Mouse (Mus musculus): ENCODE results near the gene Arl8a. TPM values are rescaled to one million over a fixed set of nuclear protein-coding genes. Genes with fewer than 3 reads are reported as not detected.
A peak's percentile ranks its signal among the peaks of the same experiment; 100 is the strongest.
"Not testable (repeated sequence)": the region's sequence is repeated elsewhere in the genome, so short reads cannot be mapped to it uniquely, and the experiment has no call there.

The Arl8a gene
- total RNA-seq, 2 experiments from 2014 or later, result 16.5 to 17.8 TPM

- intact Hi-C loops (cut with DNase I), result no loop called here
These were observed 34.7 kb downstream of the Arl8a start for GRCm38 (mm10) chr1:135181275-135181674.

DNA sequence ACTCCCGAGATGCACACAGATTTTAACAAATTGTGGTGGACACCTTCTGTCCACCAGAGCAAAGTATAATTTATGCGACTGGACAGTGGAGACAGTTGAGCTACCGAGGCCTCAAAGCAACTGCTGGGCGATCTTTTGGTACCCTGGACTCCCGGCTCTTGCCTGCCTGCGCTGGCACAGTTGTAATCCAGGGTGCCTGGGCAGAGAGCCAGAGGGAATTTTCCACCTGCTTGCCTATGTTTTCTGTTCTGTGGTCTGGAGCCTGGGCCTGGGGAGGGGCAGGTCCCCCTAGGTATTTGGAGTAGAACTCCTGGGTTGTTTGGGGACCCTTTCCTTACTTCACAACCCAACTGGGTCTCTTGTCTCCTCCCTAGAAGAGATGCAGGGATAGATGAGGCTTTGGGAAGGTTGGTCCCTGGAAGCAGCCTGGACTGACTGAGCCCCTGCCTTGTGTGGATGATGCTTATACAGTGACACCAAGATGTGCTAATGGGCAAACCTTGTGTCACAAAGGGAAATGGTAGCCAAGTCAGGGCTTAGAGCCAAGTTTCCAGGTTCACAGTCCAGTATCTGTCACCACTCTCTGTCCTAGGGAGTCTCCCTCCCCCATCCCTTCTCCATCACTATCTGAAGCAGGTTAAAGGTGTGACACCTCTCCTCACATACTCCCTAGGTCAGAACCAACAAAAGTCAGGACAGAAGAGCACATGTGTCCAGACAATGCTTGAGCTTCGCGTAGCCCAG is 35.4 kb downstream of the Arl8a start:
- intact Hi-C loops (cut with DNase I), result no loop called here
- Histone ChIP-seq H3K4me3 (no peak overlapping the region), H3K27ac (no peak overlapping the region)
- TF ChIP-seq CTCF (IDR thresholded peaks at IDR 0.05), result no peak
- no peak for DNase-seq

More at GRCm38 (mm10) chr1:135181275-135181674, 34.7 kb downstream of the Arl8a start:
- no peak overlapping the region for H3K27ac ChIP-seq
- DNase-seq, result no peak
- no peak overlapping the region for H3K4me3 ChIP-seq
- TF ChIP-seq CTCF (IDR thresholded peaks at IDR 0.05), result no peak

GRCm38 (mm10) chr1:135182975-135183374 is 36.4 kb downstream of the Arl8a start:
- intact Hi-C loops (cut with DNase I), result no loop called here
- H3K4me3 ChIP-seq, result no peak overlapping the region
- H3K27ac ChIP-seq, result no peak overlapping the region
- TF ChIP-seq CTCF (IDR thresholded peaks at IDR 0.05), result no peak
- DNase-seq, result no peak

GRCm38 (mm10) chr1:135183448-135183847 is 36.8 kb downstream of the Arl8a start:
- Histone ChIP-seq H3K4me3 (no peak overlapping the region), H3K27ac (no peak overlapping the region)
- intact Hi-C loops (cut with DNase I), result no loop called here
- no peak for TF ChIP-seq CTCF (IDR thresholded peaks at IDR 0.05)
- no peak for DNase-seq

DNA sequence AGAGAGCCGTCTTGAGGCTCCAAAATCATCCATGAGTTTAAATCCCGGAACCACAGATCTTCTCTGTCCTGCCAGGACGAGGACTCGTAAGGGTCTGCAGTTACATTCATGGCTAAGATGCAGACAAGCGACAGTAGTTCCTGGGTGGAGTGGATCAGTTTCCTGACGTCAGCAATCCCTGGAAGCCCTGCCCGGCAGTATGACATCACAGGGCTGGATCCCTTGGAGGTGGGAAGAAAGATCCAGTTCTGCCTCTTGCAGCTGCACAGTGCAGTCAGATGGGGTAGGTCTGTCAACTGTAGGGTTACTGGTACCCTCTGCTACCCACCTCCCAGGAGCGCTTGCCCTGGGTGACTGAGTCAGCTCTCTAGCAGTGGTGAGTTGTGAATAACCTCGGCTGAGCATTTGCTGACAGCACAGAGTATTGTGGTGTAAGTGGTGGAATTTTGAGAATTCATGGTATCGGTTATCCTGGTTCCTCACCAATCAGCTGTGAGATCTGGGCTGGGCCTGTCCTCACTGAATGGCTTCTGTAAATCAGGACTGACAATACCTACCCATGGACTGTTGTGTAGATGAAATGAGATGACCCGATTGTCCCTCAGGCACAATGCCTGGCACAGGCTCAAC is 37.4 kb downstream of the Arl8a start:
- no peak for DNase-seq

DNA sequence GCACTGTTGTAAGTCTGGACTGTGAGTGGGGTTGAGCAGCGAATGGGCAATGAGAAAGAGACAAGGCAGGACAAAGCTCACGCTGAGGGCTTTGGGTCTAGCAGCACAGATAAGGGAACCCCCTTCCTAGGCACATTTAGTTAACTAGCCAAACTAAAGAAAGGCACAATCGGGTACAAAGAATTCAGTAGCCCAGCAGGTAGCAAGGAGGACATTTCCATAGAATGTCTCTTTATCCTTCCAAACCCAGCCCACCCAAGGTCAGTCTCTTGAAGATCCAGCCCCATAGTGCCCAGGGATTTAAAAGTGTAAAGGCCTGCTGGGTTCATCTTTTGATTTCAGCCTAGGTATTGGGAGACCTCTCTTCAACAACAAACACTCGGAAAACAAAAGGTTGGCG is 39.3 kb downstream of the Arl8a start:
- intact Hi-C loops (cut with DNase I), result no loop called here
- no peak overlapping the region for H3K4me3 ChIP-seq
- no peak overlapping the region for H3K27ac ChIP-seq
- DNase-seq, result no peak
- no peak for TF ChIP-seq CTCF (IDR thresholded peaks at IDR 0.05)

More for the DNA sequence above, 37.4 kb downstream of the Arl8a start:
- intact Hi-C loops (cut with DNase I), result no loop called here
- Histone ChIP-seq H3K4me3 (no peak overlapping the region), H3K27ac (no peak overlapping the region)
- TF ChIP-seq CTCF (IDR thresholded peaks at IDR 0.05), result no peak

GRCm38 (mm10) chr1:135186427-135186826 is 39.8 kb downstream of the Arl8a start:
- Histone ChIP-seq H3K4me3 (no peak overlapping the region), H3K27ac (no peak overlapping the region)
- intact Hi-C loops (cut with DNase I), result no loop called here
- TF ChIP-seq CTCF (IDR thresholded peaks at IDR 0.05), result no peak
- peak; percentile 24 for DNase-seq

- intact Hi-C loops (cut with DNase I); H3K27ac ChIP-seq; DNase-seq; H3K4me3 ChIP-seq: not testable (repeated sequence)
These were observed 40.4 kb downstream of the Arl8a start for GRCm38 (mm10) chr1:135187016-135187415.

GRCm38 (mm10) chr1:135188197-135188596 is 41.6 kb downstream of the Arl8a start:
- Histone ChIP-seq H3K27ac (no peak overlapping the region), H3K4me3 (no peak overlapping the region)
- peak; percentile 65 for DNase-seq
- intact Hi-C loops (cut with DNase I), result no loop called here
- TF ChIP-seq CTCF (IDR thresholded peaks at IDR 0.05), result no peak

DNA sequence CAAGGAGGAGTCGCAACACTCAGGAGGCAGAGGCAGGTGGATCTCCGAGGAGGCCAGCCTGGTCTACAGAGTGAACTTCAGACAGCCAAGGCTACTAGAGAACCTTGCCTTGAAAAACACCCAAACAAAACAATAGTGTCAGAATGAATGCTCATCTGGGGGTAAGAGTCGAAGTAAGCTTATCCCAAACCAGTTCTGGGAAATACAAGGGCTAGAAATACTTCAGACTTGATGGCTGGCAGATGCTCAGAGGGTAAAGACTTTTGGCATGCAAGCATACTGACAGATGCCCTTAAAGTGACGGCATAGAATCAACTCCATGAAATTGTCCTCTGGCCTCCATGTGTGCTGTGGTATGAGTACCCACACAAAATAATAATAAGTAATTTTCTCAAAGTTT is 42.6 kb downstream of the Arl8a start:
- DNase-seq, result no peak
- H3K4me3 ChIP-seq, result no peak overlapping the region
- TF ChIP-seq CTCF (IDR thresholded peaks at IDR 0.05), result no peak
- H3K27ac ChIP-seq, result no peak overlapping the region
- intact Hi-C loops (cut with DNase I), result no loop called here

- intact Hi-C loops (cut with DNase I); H3K27ac ChIP-seq; DNase-seq; H3K4me3 ChIP-seq: not testable (repeated sequence)
These were observed 47.7 kb downstream of the Arl8a start for GRCm38 (mm10) chr1:135194335-135194734.

DNA sequence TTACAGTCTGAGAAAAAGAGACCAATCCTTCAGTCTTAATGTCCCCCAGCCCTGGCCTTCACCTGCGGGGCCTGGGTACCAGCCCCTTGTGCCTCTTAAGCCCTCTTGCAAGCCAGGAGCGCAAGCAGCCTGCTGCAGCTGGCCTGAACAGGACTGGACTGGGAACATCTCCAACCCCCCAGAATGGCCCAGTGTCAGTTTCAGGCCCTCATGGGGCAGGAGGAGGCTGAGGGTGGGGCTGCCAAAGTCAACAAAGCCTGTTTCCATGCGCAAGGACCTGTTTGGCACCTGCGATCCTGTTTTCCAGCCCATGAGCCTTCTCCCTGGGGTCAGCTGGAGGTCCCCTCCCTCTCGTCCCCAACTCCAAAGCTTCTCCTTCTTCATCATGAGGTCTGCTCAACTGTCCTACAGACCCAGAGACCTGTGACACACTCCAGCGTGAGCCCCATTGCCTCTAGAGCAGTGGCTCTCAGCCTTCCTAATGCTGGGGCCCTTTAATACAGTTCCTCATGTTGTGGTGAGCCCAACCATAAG is 49.4 kb downstream of the Arl8a start:
- Histone ChIP-seq H3K27ac (peak overlapping the region; percentile 43; the same call in 1 of the 2 replicates), H3K4me3 (no peak overlapping the region)
- TF ChIP-seq CTCF (IDR thresholded peaks at IDR 0.05), result no peak
- intact Hi-C loops (cut with DNase I), result no loop called here
- DNase-seq, result peak; percentile 89

- Histone ChIP-seq H3K27ac (no peak overlapping the region), H3K4me3 (no peak overlapping the region)
- DNase-seq, result no peak
- intact Hi-C loops (cut with DNase I), result no loop called here
- TF ChIP-seq CTCF (IDR thresholded peaks at IDR 0.05), result no peak
These were observed 51.8 kb downstream of the Arl8a start for GRCm38 (mm10) chr1:135198412-135198811.

All from gastrocnemius, adult 2 months (tissue).